Mouse (Mus musculus) limb, embryonic 15.5 days (tissue): Measurements from ENCODE around the gene Trp53tg5. TPM values are rescaled to one million over a fixed set of nuclear protein-coding genes. Genes with fewer than 3 reads are reported as not detected.

Source experiments
- ATAC-seq: fragments of 200-750 bp; cut with Nextera tagmentation; 2 replicates; pipeline ENCODE4 v1.8.0; 2017; ENCODE audit warnings: low read depth, moderate TSS enrichment; ENCODE audit not compliant: insufficient number of reproducible peaks, low FRiP score, low TSS enrichment
- H3K27ac ChIP-seq: fragments of 300-500 bp; sonication (generic); 2 replicates; pipeline ENCODE4 v1.5.1; 2015; ENCODE audit warnings: moderate library complexity, mild to moderate bottlenecking, inconsistent platforms
- H3K27me3 ChIP-seq: fragments of 300-500 bp; sonication (generic); 2 replicates; pipeline ENCODE4 v1.6.1; 2015; ENCODE audit warnings: inconsistent platforms
- H3K36me3 ChIP-seq: fragments of 300-500 bp; sonication (generic); 2 replicates; pipeline ENCODE4 v1.6.1; 2015; ENCODE audit warnings: inconsistent platforms
- H3K4me1 ChIP-seq: fragments of 300-500 bp; sonication (generic); 2 replicates; pipeline ENCODE4 v1.6.1; 2015; ENCODE audit warnings: inconsistent platforms
- H3K4me2 ChIP-seq: fragments of 300-500 bp; sonication (generic); 2 replicates; pipeline ENCODE4 v1.6.1; 2015; ENCODE audit warnings: mild to moderate bottlenecking, inconsistent platforms
- H3K4me3 ChIP-seq: fragments of 300-500 bp; sonication (generic); 2 replicates; pipeline ENCODE4 v1.5.1; 2015; ENCODE audit warnings: mild to moderate bottlenecking, inconsistent platforms
- H3K9ac ChIP-seq: fragments of 300-500 bp; sonication (generic); 2 replicates; pipeline ENCODE4 v1.6.1; 2015; ENCODE audit warnings: inconsistent platforms
- H3K9me3 ChIP-seq: fragments of 300-500 bp; sonication (generic); 2 replicates; pipeline ENCODE4 v1.6.1; 2016; ENCODE audit warnings: inconsistent platforms
- WGBS: fragments of 180-500 bp; shearing (Covaris S2); methylation state at CpG from one replicate; pipeline ENCODE4 v1.1.7; 2015; 5-methylcytosine and 5-hydroxymethylcytosine counted together
- polyA plus RNA-seq: library from polyadenylated mRNA; unstranded; fragments of >200 nt; fragmentation: Nextera tagmentation; extraction: Ambion mirVana; gene quantifications from 2 replicates; pipeline ENCODE4 v1.2.1, GENCODE M21; 2015

Gene Trp53tg5
- polyA plus RNA-seq, 1 experiment from 2014 or later = not detected

DNA sequence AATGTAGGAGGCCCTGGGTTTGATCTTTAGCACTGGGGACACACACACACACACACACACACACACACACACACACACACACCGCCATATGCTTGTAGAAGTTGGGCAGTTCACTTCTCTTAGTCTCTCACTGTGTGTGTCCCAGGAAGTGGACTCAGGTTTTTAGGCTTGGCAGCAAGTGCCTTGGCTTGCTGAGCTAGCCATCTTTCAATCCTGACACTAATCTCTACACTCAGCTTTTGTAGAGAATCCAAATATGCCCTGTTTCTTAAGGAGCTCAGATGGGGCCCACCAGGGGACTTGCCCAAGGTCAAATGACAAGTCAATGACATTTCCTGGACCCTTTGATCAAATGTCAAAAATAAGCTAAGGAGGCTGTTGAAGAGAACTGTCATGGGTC lies 17.1 kb downstream of the Trp53tg5 start:
- no peaks in the 10 kb centered on the region for H3K36me3 ChIP-seq
- H3K4me1 ChIP-seq = peaks cover 40% of the 10 kb centered on the region
- WGBS = 75% methylated on average over 1 of the region's 1 CpGs
- H3K27ac ChIP-seq = no peak overlapping the region
- no peaks in the 10 kb centered on the region for H3K27me3 ChIP-seq
- H3K4me3 ChIP-seq = no peak overlapping the region
- no peak overlapping the region for H3K9ac ChIP-seq
- no peak overlapping the region for H3K4me2 ChIP-seq
- H3K9me3 ChIP-seq = no peaks in the 10 kb centered on the region
- ATAC-seq = no peak

- H3K4me1 ChIP-seq = peaks cover 40% of the 10 kb centered on the region
- WGBS = 56% methylated on average over 6 of the region's 6 CpGs
- no peak for ATAC-seq
Measured at GRCm38 (mm10) chr2:164455421-164456190, 17.9 kb downstream of the Trp53tg5 start.

GRCm38 (mm10) chr2:164454846-164455245 lies 18.7 kb downstream of the Trp53tg5 start:
- Histone ChIP-seq H3K4me1 (peaks cover 40% of the 10 kb centered on the region), H3K36me3 (no peaks in the 10 kb centered on the region), H3K27me3 (no peaks in the 10 kb centered on the region), H3K4me2 (no peak overlapping the region), H3K27ac (0 out of 2 replicates have a peak overlapping the region, but pooled peaks have one; percentile 18), H3K9ac (no peak overlapping the region), H3K9me3 (no peaks in the 10 kb centered on the region), H3K4me3 (no peak overlapping the region)
- no peak for ATAC-seq
- WGBS = 47% methylated on average over 10 of the region's 10 CpGs

More at GRCm38 (mm10) chr2:164455421-164456190, 17.9 kb downstream of the Trp53tg5 start:
- H3K27me3 ChIP-seq = no peaks in the 10 kb centered on the region
- 0 out of 2 replicates have a peak overlapping the region, but pooled peaks have one; percentile 18 for H3K27ac ChIP-seq
- no peaks in the 10 kb centered on the region for H3K36me3 ChIP-seq
- H3K4me2 ChIP-seq = no peak overlapping the region
- no peaks in the 10 kb centered on the region for H3K9me3 ChIP-seq
- no peak overlapping the region for H3K4me3 ChIP-seq
- no peak overlapping the region for H3K9ac ChIP-seq

- Histone ChIP-seq H3K9ac (no peak overlapping the region), H3K36me3 (no peaks in the 10 kb centered on the region), H3K27me3 (no peaks in the 10 kb centered on the region), H3K4me1 (peaks cover 40% of the 10 kb centered on the region), H3K4me3 (no peak overlapping the region), H3K9me3 (no peaks in the 10 kb centered on the region), H3K4me2 (no peak overlapping the region), H3K27ac (no peak overlapping the region)
- ATAC-seq = no peak
- WGBS = 69% methylated on average over 7 of the region's 7 CpGs
Measured at GRCm38 (mm10) chr2:164453887-164454500, 19.5 kb downstream of the Trp53tg5 start.

DNA sequence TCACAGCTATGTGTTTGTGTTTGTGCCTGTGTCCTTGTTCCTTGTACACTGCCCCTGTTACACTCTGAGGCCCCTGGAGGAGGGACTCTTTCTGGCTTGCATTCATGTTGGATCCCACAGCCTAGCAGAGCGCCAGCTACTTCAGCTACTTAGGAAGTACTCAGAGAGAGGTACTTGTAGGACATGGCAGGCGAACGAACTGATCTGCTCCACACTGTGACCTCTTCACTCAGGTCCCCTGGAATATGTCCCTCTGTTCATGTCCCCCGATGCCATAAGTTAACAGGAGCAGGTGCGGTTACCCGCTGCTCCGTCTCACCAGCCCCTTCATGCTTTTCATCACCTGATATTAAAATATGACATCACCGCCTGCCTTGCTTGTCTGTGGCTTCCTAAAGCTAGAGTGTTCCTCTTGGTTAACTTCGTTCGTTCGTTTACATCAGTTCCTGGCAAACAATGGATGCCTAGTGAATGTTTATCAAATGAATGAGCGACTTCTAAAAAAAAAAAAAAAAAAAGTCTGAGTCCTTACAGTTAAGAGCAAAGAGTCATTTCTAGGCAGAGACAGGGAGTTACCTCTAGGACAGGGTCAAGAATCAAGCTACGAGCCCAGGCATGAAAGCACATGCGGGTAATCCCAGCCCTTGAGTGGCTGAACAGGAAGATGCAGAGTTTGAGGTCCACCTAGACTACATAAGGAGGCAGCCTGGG lies 20.3 kb downstream of the Trp53tg5 start:
- no peaks in the 10 kb centered on the region for H3K9me3 ChIP-seq
- 77% methylated on average over 14 of the region's 14 CpGs for WGBS
- no peaks in the 10 kb centered on the region for H3K27me3 ChIP-seq
- H3K9ac ChIP-seq = no peak overlapping the region
- H3K4me2 ChIP-seq = no peak overlapping the region
- no peak overlapping the region for H3K4me3 ChIP-seq
- ATAC-seq = no peak
- H3K27ac ChIP-seq = no peak overlapping the region
- H3K36me3 ChIP-seq = no peaks in the 10 kb centered on the region
- H3K4me1 ChIP-seq = peaks cover 40% of the 10 kb centered on the region

DNA sequence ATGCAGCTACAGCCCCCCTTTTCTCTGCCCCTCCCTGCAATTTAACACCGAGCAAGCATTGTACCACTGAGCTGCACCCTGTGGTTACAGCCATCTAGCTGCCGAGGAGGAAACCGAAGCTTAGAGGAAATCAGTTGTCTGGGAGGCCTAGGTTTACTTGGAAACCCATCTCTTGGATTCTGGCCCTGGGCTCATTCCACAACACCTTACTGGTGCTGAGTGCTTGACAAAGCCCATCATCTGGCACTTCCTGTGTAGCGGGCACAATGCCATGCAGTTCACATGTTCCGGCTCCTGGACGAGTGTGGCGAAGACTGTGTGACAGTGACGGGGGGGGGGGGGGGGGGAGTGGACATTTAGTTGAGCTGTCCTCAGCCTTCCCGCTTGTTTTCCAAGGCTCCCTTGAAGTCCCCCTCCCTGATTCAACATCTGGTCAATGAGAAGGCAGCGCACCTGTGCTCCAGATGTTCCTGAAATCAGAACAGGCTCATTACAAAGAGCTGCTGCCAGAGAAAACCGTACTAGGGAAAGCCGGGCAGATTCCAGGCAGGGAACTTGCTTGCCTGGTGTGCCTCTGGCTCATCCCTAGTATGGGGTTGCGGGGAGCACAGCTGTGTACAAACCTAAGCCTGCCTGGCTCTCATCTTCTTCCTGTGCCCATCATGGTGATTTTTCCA lies 21.4 kb downstream of the Trp53tg5 start:
- Histone ChIP-seq H3K4me3 (no peak overlapping the region), H3K27me3 (no peaks in the 10 kb centered on the region), H3K9ac (no peak overlapping the region), H3K9me3 (no peaks in the 10 kb centered on the region), H3K4me2 (no peak overlapping the region), H3K27ac (peak overlapping the region; percentile 47), H3K36me3 (no peaks in the 10 kb centered on the region), H3K4me1 (peaks cover 40% of the 10 kb centered on the region)
- 0 out of 2 replicates have a peak, but pooled peaks have one; percentile 32 for ATAC-seq
- WGBS = 20% methylated on average over 13 of the region's 13 CpGs

- H3K4me2 ChIP-seq = no peak overlapping the region
- no peaks in the 10 kb centered on the region for H3K27me3 ChIP-seq
- no peak overlapping the region for H3K9ac ChIP-seq
- H3K4me3 ChIP-seq = no peak overlapping the region
- peaks cover 17% of the 10 kb centered on the region for H3K4me1 ChIP-seq
- 75% methylated on average over 14 of the region's 14 CpGs for WGBS
- no peaks in the 10 kb centered on the region for H3K36me3 ChIP-seq
- H3K9me3 ChIP-seq = no peaks in the 10 kb centered on the region
- 0 out of 2 replicates have a peak overlapping the region, but pooled peaks have one; percentile 12 for H3K27ac ChIP-seq
- ATAC-seq = no peak
Measured at GRCm38 (mm10) chr2:164449341-164450042, 24.0 kb downstream of the Trp53tg5 start.

DNA sequence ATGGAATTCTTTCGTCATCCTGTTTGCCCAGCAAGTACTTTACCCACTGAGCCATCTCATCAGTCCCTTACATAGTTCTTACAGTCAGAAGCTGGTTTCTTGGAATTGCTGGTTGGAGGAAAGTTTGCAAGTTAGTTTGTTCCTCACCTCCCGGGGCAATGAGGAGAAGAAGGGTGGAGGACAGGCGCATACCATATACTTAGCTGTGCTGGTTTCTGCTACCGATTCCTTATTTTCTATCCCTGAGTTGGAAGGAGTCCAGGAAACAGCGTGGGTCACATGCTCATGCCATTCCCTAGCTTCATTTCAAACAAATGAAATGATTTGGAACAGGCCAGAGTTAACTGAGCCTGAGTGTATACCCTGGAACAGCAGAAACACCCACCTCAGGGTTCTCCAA lies 24.6 kb downstream of the Trp53tg5 start:
- H3K9me3 ChIP-seq = no peaks in the 10 kb centered on the region
- no peak for ATAC-seq
- H3K9ac ChIP-seq = no peak overlapping the region
- peaks cover 18% of the 10 kb centered on the region for H3K4me1 ChIP-seq
- H3K4me3 ChIP-seq = no peak overlapping the region
- 0 out of 2 replicates have a peak overlapping the region, but pooled peaks have one; percentile 12 for H3K27ac ChIP-seq
- no peak overlapping the region for H3K4me2 ChIP-seq
- H3K36me3 ChIP-seq = no peaks in the 10 kb centered on the region
- WGBS = 48% methylated on average over 5 of the region's 5 CpGs
- H3K27me3 ChIP-seq = no peaks in the 10 kb centered on the region

DNA sequence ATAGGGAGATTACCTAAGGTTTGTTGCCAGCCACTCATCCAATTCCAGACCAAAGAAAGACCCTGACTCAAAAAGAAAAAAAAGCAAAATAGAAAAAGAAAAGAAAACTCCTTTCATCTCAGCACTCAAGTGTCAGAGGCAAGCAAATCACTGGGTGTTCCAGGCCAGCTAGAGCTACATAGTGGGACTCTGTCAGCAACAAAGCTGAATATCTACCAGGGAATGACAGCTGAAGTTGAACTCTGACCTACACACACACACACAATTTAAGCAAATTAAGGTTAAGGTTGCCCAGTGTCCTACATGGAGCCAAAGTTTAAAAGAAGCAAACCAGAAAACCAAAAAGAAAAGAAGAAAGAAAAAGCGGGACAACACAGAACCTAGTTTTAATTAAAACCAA lies 25.4 kb downstream of the Trp53tg5 start:
- no peak for ATAC-seq
- H3K9me3 ChIP-seq = no peaks in the 10 kb centered on the region
- H3K4me1 ChIP-seq = peaks cover 24% of the 10 kb centered on the region
- no peak overlapping the region for H3K4me2 ChIP-seq
- H3K9ac ChIP-seq = no peak overlapping the region
- H3K36me3 ChIP-seq = no peaks in the 10 kb centered on the region
- H3K27me3 ChIP-seq = no peaks in the 10 kb centered on the region
- H3K4me3 ChIP-seq = no peak overlapping the region
- 76% methylated on average over 1 of the region's 1 CpGs for WGBS
- no peak overlapping the region for H3K27ac ChIP-seq

- H3K4me2 ChIP-seq = no peak overlapping the region
- no peak for ATAC-seq
- H3K4me1 ChIP-seq = peaks cover 20% of the 10 kb centered on the region
- no peak overlapping the region for H3K9ac ChIP-seq
- no peaks in the 10 kb centered on the region for H3K36me3 ChIP-seq
- H3K27me3 ChIP-seq = no peaks in the 10 kb centered on the region
- no peak overlapping the region for H3K4me3 ChIP-seq
- no peak overlapping the region for H3K27ac ChIP-seq
- WGBS = 73% methylated on average over 3 of the region's 3 CpGs
- H3K9me3 ChIP-seq = no peaks in the 10 kb centered on the region
Measured at GRCm38 (mm10) chr2:164446086-164446469, 27.4 kb downstream of the Trp53tg5 start.

GRCm38 (mm10) chr2:164445399-164446085 lies 28.0 kb downstream of the Trp53tg5 start:
- Histone ChIP-seq H3K4me1 (peaks cover 25% of the 10 kb centered on the region), H3K27ac (no peak overlapping the region), H3K27me3 (no peaks in the 10 kb centered on the region), H3K9me3 (no peaks in the 10 kb centered on the region), H3K9ac (no peak overlapping the region), H3K4me2 (no peak overlapping the region), H3K36me3 (no peaks in the 10 kb centered on the region), H3K4me3 (no peak overlapping the region)
- 80% methylated on average over 3 of the region's 3 CpGs for WGBS
- ATAC-seq = no peak
